Mouse (Mus musculus) hindbrain, postnatal 0 days (tissue): ENCODE measurements around the gene Trim30b. TPM values are rescaled to one million over a fixed set of nuclear protein-coding genes. Genes with fewer than 3 reads are reported as not detected.

Source experiments
- ATAC-seq: fragments of 200-750 bp; cut with Nextera tagmentation; 2 replicates; pipeline ENCODE4 v1.8.0; 2017; ENCODE audit warnings: mild to moderate bottlenecking, moderate TSS enrichment, moderate library complexity
- DNase-seq: peaks from one replicate; pipeline ENCODE4 v3.0.0-alpha.2; 2015; ENCODE audit warnings: low spot score
- H3K27ac ChIP-seq: fragments of 300-500 bp; sonication (generic); 2 replicates; pipeline ENCODE4 v1.5.1; 2014; ENCODE audit warnings: mild to moderate bottlenecking
- H3K27me3 ChIP-seq: fragments of 300-500 bp; sonication (generic); 2 replicates; pipeline ENCODE4 v1.6.1; 2014; ENCODE audit warnings: low read length, mixed read lengths; ENCODE audit not compliant: insufficient read depth
- H3K36me3 ChIP-seq: fragments of 300-500 bp; sonication (generic); 2 replicates; pipeline ENCODE4 v1.6.1; 2014; ENCODE audit warnings: low read length, mixed read lengths; ENCODE audit not compliant: insufficient read depth
- H3K4me1 ChIP-seq: fragments of 300-500 bp; sonication (generic); 2 replicates; pipeline ENCODE4 v1.6.1; 2014; ENCODE audit warnings: antibody characterized with exemption, low read length, mixed read lengths; ENCODE audit not compliant: insufficient read depth
- H3K4me2 ChIP-seq: fragments of 300-500 bp; sonication (generic); 2 replicates; pipeline ENCODE4 v1.6.1; 2014; ENCODE audit warnings: low read depth, mild to moderate bottlenecking, low read length, moderate library complexity, mixed read lengths
- H3K4me3 ChIP-seq: fragments of 300-500 bp; sonication (generic); 2 replicates; pipeline ENCODE4 v1.5.1; 2014; ENCODE audit warnings: low read length
- H3K9ac ChIP-seq: fragments of 300-500 bp; sonication (generic); replicated peaks from 2 replicates; pipeline ENCODE4 v1.6.1; 2014; ENCODE audit warnings: mild to moderate bottlenecking, low read length, moderate library complexity, mixed read lengths
- H3K9me3 ChIP-seq: fragments of 300-500 bp; sonication (generic); 2 replicates; pipeline ENCODE4 v1.6.1; 2016; ENCODE audit warnings: low read length, mixed read lengths
- CTCF ChIP-seq: IDR thresholded peaks from 2 replicates; pipeline ENCODE4 v1.5.1; 2016; ENCODE audit warnings: antibody characterized with exemption, control low read depth, low read depth
- WGBS: fragments of 180-500 bp; shearing (Covaris S2); extraction: QIAGEN DNeasy Blood & Tissue Kit; methylation state at CpG from one replicate; pipeline ENCODE4 v1.1.7; 2014; 5-methylcytosine and 5-hydroxymethylcytosine counted together
- polyA plus RNA-seq: library from polyadenylated mRNA; unstranded; fragments of >200 nt; fragmentation: Nextera tagmentation; extraction: Ambion mirVana; gene quantifications from 2 replicates; pipeline ENCODE4 v1.2.1, GENCODE M21; 2015
- total RNA-seq: library from RNA; depleted of rRNA; stranded (reverse); fragments of >200 nt; gene quantifications from 2 replicates; pipeline ENCODE4 v1.2.3, GENCODE M21; 2014; rRNA removed

Trim30b gene
- total and polyA plus RNA-seq, 2 experiments from 2014 or later: 0.16 TPM; not detected in 1

GRCm38 (mm10) chr7:104314796-104315353 lies 54.8 kb downstream of the Trim30b start:
- Histone ChIP-seq H3K9me3 (no peaks in the 10 kb centered on the region), H3K4me2 (peak overlapping the region; percentile 43), H3K4me3 (peak overlapping the region; percentile 32), H3K9ac (no peak overlapping the region), H3K36me3 (no peaks in the 10 kb centered on the region), H3K4me1 (no peaks in the 10 kb centered on the region), H3K27ac (no peak overlapping the region), H3K27me3 (no peaks in the 10 kb centered on the region)
- DNase-seq (peak; percentile 1), ATAC-seq (no peak)
- no peak for TF ChIP-seq CTCF
- WGBS: 15% methylated on average over 15 of the region's 15 CpGs

Other genes with a start within 250 kb of the Trim30b start
- gene Ubqln5, start 240.1 kb downstream of the Trim30b start, total RNA-seq: not detected in 2 replicates
- gene Ubqln5, start 240.1 kb downstream of the Trim30b start, polyA plus RNA-seq: not detected in 2 replicates
- not detected in 2 replicates for gene Olfr643, start 232.5 kb downstream of the Trim30b start, total RNA-seq
- not detected in 2 replicates for gene Olfr643, start 232.5 kb downstream of the Trim30b start, polyA plus RNA-seq
- gene Ubqln3, start 226.6 kb downstream of the Trim30b start, total RNA-seq: not detected in 2 replicates
- gene Ubqln3, start 226.6 kb downstream of the Trim30b start, polyA plus RNA-seq: not detected in 2 replicates
- not detected in 2 replicates for gene Ubqlnl, start 219.3 kb downstream of the Trim30b start, total RNA-seq
- gene Ubqlnl, start 219.3 kb downstream of the Trim30b start, polyA plus RNA-seq: not detected in 2 replicates
- not detected in 2 replicates for gene Olfm5, start 205.1 kb downstream of the Trim30b start, total RNA-seq
- gene Olfm5, start 205.1 kb downstream of the Trim30b start, polyA plus RNA-seq: not detected in 2 replicates
- gene Olfr648, start 186.5 kb downstream of the Trim30b start, total RNA-seq: not detected in 2 replicates
- gene Olfr648, start 186.5 kb downstream of the Trim30b start, polyA plus RNA-seq: 0.37 and 0.40 TPM in 2 replicates
- gene Olfr649, start 173.9 kb downstream of the Trim30b start, total RNA-seq: not detected in 2 replicates
- gene Olfr649, start 173.9 kb downstream of the Trim30b start, polyA plus RNA-seq: not detected in 2 replicates
- 0.29 and 0.37 TPM in 2 replicates for gene Trim6, start 151.1 kb downstream of the Trim30b start, total RNA-seq
- 0.68 and 0.91 TPM in 2 replicates for gene Trim6, start 151.1 kb downstream of the Trim30b start, polyA plus RNA-seq
- gene Trim34a, start 125.4 kb downstream of the Trim30b start, total RNA-seq: 1.3 and 1.9 TPM in 2 replicates
- 1.1 and 1.6 TPM in 2 replicates for gene Trim34a, start 125.4 kb downstream of the Trim30b start, polyA plus RNA-seq
- gene Trim5, start 81.8 kb downstream of the Trim30b start, total RNA-seq: 0.16 TPM in 1 of 2 replicates, not detected in the other
- gene Trim5, start 81.8 kb downstream of the Trim30b start, polyA plus RNA-seq: 0.25 and 0.47 TPM in 2 replicates
- gene Trim12a, start 54.4 kb downstream of the Trim30b start, total RNA-seq: 2.2 and 2.8 TPM in 2 replicates
- 3.1 and 3.7 TPM in 2 replicates for gene Trim12a, start 54.4 kb downstream of the Trim30b start, polyA plus RNA-seq
- not detected in 2 replicates for gene Trim34b, start 40.4 kb downstream of the Trim30b start, total RNA-seq
- gene Trim34b, start 40.4 kb downstream of the Trim30b start, polyA plus RNA-seq: not detected in 2 replicates
- gene Trim12c, start 16.5 kb downstream of the Trim30b start, total RNA-seq: 1.7 and 1.8 TPM in 2 replicates
- gene Trim12c, start 16.5 kb downstream of the Trim30b start, polyA plus RNA-seq: 0.61 and 0.83 TPM in 2 replicates
- gene Trim30c, start 31.0 kb upstream of the Trim30b start, total RNA-seq: 1.2 TPM in 1 of 2 replicates, not detected in the other
- not detected in 2 replicates for gene Trim30c, start 31.0 kb upstream of the Trim30b start, polyA plus RNA-seq
- gene Trim30a, start 95.3 kb upstream of the Trim30b start, total RNA-seq: 1.3 and 2.2 TPM in 2 replicates
- gene Trim30a, start 95.3 kb upstream of the Trim30b start, polyA plus RNA-seq: 0.89 and 0.97 TPM in 2 replicates
- 1.7 and 2.0 TPM in 2 replicates for gene Trim30d, start 138.0 kb upstream of the Trim30b start, total RNA-seq
- gene Trim30d, start 138.0 kb upstream of the Trim30b start, polyA plus RNA-seq: 1.4 and 1.5 TPM in 2 replicates
- not detected in 2 replicates for gene Olfr651, start 180.2 kb upstream of the Trim30b start, total RNA-seq
- gene Olfr651, start 180.2 kb upstream of the Trim30b start, polyA plus RNA-seq: not detected in 2 replicates
- gene Olfr652, start 191.0 kb upstream of the Trim30b start, total RNA-seq: not detected in 2 replicates
- 0.05 and 0.09 TPM in 2 replicates for gene Olfr652, start 191.0 kb upstream of the Trim30b start, polyA plus RNA-seq
- not detected in 2 replicates for gene Olfr653, start 207.4 kb upstream of the Trim30b start, total RNA-seq
- not detected in 2 replicates for gene Olfr653, start 207.4 kb upstream of the Trim30b start, polyA plus RNA-seq
- not detected in 2 replicates for gene Olfr654, start 217.1 kb upstream of the Trim30b start, total RNA-seq
- not detected in 2 replicates for gene Olfr654, start 217.1 kb upstream of the Trim30b start, polyA plus RNA-seq
- gene Olfr655, start 231.9 kb upstream of the Trim30b start, total RNA-seq: not detected in 2 replicates
- not detected in 2 replicates for gene Olfr655, start 231.9 kb upstream of the Trim30b start, polyA plus RNA-seq
- not detected in 2 replicates for gene Olfr656, start 244.1 kb upstream of the Trim30b start, total RNA-seq
- not detected in 2 replicates for gene Olfr656, start 244.1 kb upstream of the Trim30b start, polyA plus RNA-seq